Mouse (Mus musculus): Measurements from ENCODE around the gene Stab2.

DNA sequence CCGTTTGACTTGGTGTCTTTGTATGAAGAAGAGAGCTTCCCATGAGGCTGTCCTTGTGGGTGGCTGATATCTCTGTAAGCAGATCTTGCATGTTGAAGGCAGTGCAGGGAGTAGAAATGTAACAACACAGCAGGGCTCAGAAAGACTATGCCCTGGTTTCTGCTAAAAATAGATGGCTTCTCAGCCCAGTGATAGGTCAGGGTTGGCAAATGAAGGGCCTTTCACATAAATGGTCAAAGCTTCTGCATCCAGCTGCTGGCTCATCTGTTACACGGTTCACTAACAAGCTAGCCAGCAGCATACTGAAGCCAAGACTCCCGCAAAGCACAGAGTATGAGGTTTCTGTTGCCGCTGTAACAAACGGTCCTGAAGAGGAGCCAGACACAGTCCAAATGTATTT, 34.5 kb downstream of the Stab2 start:
- TF ChIP-seq ZNF384 (IDR thresholded peaks at IDR 0.05; ENCODE audit: low read depth, low read length) (no peak), CHD2 (IDR thresholded peaks at IDR 0.05; ENCODE audit: low read depth, low read length) (no peak), ZC3H11A (IDR thresholded peaks at IDR 0.05; ENCODE audit: borderline replicate concordance, low read depth, low read length) (no peak)
